Mouse (Mus musculus) large intestine, adult 2 months (tissue): ENCODE measurements around the gene Tox2. TPM values are rescaled to one million over a fixed set of nuclear protein-coding genes. Genes with fewer than 3 reads are reported as not detected.

Source experiments
- DNase-seq: peaks from one replicate; pipeline ENCODE4 v3.0.0-alpha.2; 2012; ENCODE audit warnings: low read depth, low spot score
- WGBS: fragments of 180-500 bp; shearing (Covaris S2); methylation state at CpG from one replicate; pipeline ENCODE4 v1.1.7; 2018; 5-methylcytosine and 5-hydroxymethylcytosine counted together
- polyA plus RNA-seq: library from polyadenylated mRNA; depleted of rRNA; stranded (reverse); fragments of >200 nt; gene quantifications from 2 replicates; pipeline ENCODE4 v1.2.3, GENCODE M21; 2012; rRNA removed

Tox2 gene
- polyA plus RNA-seq, result 3.4 and 5.9 TPM in 2 replicates

- WGBS, result under 1% methylated on average over 75 of the region's 79 CpGs
- peak; percentile 16 for DNase-seq
Observed at GRCm38 (mm10) chr2:163202884-163203634, at the start of gene Tox2. Gene Tox2 (plus strand): TSS chr2:163203125.

GRCm38 (mm10) chr2:163154673-163155072, 48.3 kb upstream of the Tox2 start:
- DNase-seq, result no peak
- WGBS, result 78% methylated on average over 8 of the region's 8 CpGs

DNA sequence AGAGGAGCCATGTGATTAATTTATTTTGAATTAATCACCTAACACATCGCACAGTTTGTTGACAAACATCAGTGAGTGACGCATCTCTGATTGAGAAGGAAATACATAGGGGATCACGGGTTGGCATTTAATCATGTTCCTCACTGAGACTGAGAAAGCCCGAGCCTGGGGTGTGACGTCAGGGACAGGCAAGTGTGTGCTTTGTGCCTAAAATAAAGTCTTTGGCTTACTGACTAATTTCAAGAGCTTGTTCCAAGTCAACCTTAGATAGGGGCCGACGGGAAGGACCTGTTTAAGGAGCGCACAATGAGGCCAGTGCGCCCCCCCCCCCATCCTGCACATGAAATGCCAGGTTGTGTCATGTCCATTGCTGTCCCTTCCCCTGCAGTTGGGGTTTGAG, 43.9 kb upstream of the Tox2 start:
- DNase-seq, result no peak
- WGBS, result 92% methylated on average over 9 of the region's 9 CpGs

DNA sequence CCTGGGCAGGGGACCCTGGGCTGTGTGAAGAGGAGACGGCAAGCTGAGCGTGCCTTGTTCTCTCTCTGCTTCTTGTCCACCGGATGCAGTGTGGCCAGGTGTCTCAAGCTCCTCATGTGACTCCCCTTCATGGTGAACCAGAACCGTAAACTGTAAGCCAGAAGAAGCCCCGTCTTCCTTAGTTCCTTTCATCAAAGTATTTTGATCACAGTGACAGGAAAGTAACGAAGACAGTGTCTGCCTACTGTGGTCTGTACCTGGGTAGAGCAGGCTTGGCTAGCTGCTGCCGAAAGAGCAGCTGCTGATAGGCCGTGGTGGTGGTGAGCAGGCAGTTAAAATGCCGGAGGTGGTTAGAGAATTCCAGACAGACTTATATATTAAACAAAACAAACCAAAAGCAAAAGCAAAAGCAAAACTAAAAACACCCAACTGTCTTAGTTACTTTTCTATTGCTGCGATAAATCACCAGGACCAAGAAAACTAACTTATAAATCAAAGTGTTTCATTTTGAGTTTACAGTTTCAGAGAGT, 38.4 kb upstream of the Tox2 start:
- DNase-seq, result no peak
- 52% methylated on average over 10 of the region's 10 CpGs for WGBS

DNA sequence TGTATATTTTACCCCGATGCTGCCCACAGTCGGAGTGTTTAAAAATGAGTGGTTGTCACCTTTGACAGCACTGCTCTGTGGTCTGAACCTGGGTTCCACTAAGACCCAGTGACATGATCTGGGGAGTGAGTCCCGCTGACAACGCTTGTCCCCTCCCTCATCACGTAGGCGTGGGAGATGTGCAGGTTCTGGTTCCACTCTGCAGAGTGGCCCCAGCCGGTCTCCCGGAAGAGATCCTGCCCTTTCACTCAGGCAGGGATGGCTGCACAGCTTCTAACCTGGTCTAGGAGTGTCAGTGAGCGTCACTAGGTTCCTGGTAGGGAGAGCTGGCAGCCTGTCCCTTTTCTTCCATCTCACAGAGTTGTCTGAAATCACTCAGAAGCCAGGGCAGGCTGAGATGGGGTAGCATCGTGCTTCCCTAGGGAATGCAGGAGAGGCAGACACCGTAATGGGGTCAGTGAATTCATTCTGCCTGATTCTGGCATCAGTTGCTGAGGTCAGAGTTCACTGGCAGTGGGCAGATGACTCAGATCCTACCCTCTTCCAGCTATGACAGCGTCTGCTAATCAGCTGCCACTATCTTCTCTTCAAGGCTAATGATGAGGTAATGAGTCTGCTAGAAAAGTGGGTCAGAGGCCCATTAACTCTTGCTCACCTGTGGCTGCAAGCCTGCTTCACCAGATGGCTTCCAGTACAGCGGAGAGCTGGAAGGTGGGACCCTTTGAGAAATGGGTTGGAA, 36.7 kb upstream of the Tox2 start:
- no peak for DNase-seq
- 48% methylated on average over 13 of the region's 13 CpGs for WGBS

GRCm38 (mm10) chr2:163171891-163172290, 31.0 kb upstream of the Tox2 start:
- 89% methylated on average over 11 of the region's 11 CpGs for WGBS
- DNase-seq, result no peak

- 54% methylated on average over 7 of the region's 7 CpGs for WGBS
- no peak for DNase-seq
Observed at GRCm38 (mm10) chr2:163174066-163174465, 28.9 kb upstream of the Tox2 start.

GRCm38 (mm10) chr2:163175831-163176230, 27.1 kb upstream of the Tox2 start:
- 92% methylated on average over 8 of the region's 8 CpGs for WGBS
- no peak for DNase-seq

GRCm38 (mm10) chr2:163176502-163176901, 26.4 kb upstream of the Tox2 start:
- WGBS, result 25% methylated on average over 7 of the region's 7 CpGs
- DNase-seq, result no peak

GRCm38 (mm10) chr2:163187552-163187951, 15.4 kb upstream of the Tox2 start:
- DNase-seq, result no peak
- WGBS, result 81% methylated on average over 11 of the region's 11 CpGs

- no peak for DNase-seq
- 29% methylated on average over 5 of the region's 5 CpGs for WGBS
Observed at GRCm38 (mm10) chr2:163189596-163189995, 13.3 kb upstream of the Tox2 start.

DNA sequence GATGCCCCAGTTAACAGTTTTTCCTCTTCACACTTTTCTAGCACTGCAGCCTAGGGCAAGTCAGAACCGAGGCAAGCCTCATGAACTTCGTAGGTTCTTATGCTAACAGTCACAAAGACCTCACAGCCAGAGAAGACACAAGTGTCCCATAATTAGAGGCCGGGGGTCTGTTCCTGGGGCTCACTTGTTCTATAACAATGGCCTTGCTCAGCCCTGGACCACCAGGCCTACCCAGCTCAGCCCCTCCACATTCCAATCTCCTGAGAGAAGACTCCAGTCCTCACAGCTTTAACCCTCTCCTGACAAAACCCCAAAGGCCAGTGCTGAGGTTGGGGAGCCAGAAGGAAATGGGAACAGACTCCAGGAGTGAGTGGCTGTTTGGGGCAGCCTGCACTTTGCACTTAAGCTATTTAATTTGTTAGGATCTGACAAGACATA, 12.9 kb upstream of the Tox2 start:
- 44% methylated on average over 3 of the region's 3 CpGs for WGBS
- no peak for DNase-seq

DNA sequence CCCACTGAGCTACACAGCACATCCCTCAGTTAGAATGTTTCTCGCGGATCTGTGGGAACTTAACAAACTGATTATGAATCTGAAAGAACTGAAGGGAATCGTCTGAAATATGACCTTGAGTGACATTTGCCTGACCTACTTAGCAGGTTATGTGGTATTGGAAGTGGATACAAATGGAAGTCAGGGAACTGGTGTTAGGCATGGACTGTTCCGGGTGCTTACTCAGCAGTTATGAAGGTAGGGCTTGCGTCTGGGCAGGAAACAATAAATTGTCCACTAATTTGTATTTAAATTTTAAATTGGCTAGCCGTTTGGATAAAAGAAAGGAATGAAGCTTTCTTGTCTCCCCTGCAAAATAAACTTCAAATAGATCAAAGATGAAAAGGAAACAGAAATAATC, 10.4 kb upstream of the Tox2 start:
- no peak for DNase-seq
- 78% methylated on average over 6 of the region's 6 CpGs for WGBS

DNA sequence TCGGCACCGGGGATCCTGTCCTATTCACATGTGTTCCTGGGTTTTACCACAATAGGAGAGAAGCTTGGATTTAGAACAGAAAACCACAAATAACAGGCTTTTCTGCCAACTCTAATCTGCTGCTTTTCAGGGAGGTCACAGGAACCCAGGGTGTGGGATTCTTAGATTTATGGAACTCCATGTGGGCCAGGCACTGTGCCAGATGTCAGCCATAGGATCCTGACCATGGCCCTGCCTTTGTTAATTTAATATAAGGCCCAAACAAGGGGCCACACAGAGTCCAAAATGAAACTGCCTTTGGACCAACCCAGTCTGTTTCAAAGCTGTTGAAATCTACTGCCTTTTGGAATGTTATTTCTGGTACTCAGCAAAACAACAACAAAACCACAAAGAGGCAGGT, 8.9 kb upstream of the Tox2 start:
- 82% methylated on average over 2 of the region's 2 CpGs for WGBS
- no peak for DNase-seq

DNA sequence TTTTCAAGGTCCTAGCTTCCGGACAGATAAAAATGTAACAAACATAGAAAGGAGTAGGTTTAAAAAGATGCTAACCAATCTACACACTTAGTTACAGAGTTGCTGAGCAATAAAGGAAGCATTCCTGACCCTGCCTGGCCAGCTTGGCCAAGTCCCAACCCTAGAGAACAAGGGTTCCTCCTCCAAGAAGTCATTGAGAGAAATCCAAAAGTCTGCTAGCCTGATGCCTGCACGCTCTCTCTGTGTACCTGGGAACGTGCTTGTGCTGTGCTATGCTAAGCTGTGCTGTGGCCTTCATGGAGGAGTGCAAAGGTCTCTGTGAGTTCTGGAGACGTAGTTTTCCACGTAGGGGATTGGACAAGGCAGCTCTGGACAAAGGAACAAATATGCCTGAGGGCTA, 8.4 kb upstream of the Tox2 start:
- 57% methylated on average over 5 of the region's 5 CpGs for WGBS
- DNase-seq, result no peak

DNA sequence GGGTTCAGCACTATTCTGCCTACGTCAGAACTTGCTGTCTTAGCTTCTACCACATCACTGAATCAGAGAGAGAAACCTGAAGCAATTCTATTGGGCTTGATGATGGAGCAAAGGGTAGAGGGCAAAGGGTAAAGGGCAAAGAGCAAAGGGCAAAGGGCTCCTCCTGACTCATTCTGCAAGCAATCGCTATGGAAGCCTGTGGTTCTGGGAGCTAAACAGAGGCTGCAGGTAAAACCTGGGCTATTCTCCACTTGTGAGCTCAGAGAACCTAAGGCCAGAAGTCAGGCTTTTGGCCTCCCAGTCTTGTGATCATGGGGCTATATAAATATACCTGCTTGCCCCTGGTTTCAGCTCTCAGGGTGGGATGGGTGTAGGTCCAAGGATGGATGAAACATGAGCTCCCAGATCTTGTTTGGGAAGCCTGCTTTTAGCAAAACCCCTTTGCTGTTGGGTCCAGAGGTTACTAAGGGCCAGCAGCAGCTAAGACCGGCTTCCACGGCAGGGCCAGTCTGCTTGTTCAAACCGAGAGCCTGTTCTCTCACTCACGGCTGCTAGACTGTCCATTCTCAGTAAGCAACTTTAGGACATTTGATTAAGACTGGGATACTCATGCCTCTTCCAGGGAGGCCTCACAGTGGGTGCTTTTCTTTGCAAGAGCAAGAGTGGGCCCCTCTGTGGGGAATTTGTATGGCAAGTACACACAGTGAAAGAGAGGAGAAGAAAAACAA, 7.7 kb upstream of the Tox2 start:
- 81% methylated on average over 6 of the region's 6 CpGs for WGBS
- DNase-seq, result no peak

DNA sequence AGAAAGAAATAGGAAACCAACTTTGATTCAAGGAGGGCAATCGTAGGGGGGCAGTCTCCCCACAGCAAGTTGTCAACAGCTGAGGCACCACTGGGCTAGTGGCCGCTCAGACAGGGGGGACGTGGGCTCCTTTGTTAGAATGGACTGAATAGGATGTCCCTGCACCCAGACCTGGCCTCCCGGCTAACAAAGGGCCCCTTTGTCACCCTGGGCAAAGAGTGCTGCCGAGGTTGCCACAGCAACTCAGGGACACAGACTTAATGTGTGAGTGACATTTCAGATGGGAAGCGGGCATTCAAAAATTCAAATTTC, 7.1 kb upstream of the Tox2 start:
- no peak for DNase-seq
- 46% methylated on average over 6 of the region's 6 CpGs for WGBS

- no peak for DNase-seq
- WGBS, result 36% methylated on average over 8 of the region's 8 CpGs
Observed at GRCm38 (mm10) chr2:163201897-163202296, 1.0 kb upstream of the Tox2 start.

DNA sequence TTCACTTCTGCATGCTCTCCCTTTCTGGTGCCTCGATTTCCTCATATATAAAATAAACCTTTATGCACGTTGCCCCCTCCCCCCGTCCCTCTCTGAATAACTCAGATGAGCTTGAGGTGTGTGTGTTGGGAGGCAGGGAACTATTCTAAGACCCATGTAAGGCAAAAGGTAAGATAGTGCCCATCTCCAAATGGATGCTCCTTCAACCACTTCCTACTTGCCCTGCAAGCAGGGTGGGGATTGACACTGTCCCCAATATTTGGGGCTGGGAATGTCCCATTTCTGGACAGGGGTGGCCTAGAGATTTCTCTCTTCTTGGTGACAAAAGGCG, 407 bp upstream of the Tox2 start:
- no peak for DNase-seq
- WGBS, result 3% methylated on average over 4 of the region's 4 CpGs

DNA sequence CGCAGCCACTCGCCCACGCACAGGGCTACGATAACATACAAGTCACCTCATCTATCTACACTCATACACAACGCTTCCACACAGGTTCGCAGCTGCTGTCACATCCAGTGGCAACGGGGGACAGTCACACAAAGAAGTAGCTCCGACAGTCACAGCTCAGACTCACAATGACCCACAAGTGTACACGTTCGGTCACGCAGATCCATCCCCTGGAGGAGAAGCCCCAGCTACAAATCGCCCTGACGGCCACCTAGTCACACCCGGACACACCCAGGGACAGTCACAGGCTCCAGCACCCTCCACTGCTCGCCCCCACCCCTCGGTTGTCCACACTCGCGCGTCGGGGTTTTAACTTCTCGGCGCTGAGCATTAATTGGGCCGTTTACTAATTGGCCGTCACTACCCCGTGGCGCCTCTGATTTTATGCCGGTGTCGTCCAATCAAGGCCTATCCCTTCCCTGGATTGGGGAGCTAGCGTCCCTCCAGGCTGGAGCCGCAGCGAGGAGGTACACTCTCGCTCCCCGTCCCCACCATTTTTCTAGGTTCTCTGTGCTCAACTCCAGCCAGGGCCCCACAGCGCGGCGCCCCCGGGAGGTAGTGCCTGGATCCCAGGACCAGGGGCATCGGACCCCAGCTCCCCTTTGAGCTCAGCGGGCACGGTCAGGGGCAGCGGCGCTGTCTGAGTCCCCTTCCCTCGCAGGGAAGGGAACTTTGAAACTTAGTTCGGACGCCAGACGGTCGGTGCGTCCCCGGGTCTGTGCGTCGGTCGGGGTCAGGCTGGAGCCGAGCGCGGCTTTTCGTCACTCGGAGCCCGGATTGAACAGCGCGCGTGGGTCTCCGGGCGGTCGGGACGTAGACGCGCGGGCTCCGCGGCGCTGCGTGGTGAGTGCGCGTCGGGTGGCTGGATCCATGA, 966 bp downstream of the Tox2 start:
- DNase-seq, result no peak
- 2% methylated on average over 75 of the region's 75 CpGs for WGBS
